Mouse (Mus musculus): ENCODE data around the gene Tspan9.

GRCm38 (mm10) chr6:127976695-127977094 is 166.7 kb downstream of the Tspan9 start:
- TF ChIP-seq CTCF (IDR thresholded peaks at IDR 0.05; ENCODE audit: low read depth), result no peak
- TF ChIP-seq EP300 (IDR thresholded peaks at IDR 0.05; ENCODE audit: low read depth), result no peak
